Mouse (Mus musculus) stomach, adult 2 months (tissue): ENCODE data around the gene Mfap1b. TPM values are rescaled to one million over a fixed set of nuclear protein-coding genes. Genes with fewer than 3 reads are reported as not detected.

ENCODE experiments used
- polyA plus RNA-seq: library from polyadenylated mRNA; depleted of rRNA; stranded (reverse); fragments of >200 nt; gene quantifications from 2 replicates; pipeline ENCODE4 v1.2.3, GENCODE M21; 2012; rRNA removed

Mfap1b gene
- polyA plus RNA-seq: 0.23 and 0.53 TPM in 2 replicates

GRCm38 (mm10) chr2:121473301-121474179, at the start of gene Mfap1b:
Gene Mfap1b, minus strand, starts transcription at chr2:121474067.

GRCm38 (mm10) chr2:121505942-121506882, 32.3 kb upstream of the Mfap1b start, which contains the start of the genes Mfap1a and Wdr76:
Gene Mfap1a, minus strand, starts transcription at chr2:121506665.
Gene Wdr76, plus strand, starts transcription at chr2:121506723.

GRCm38 (mm10) chr2:121456692-121457642, 16.9 kb downstream of the Mfap1b start, which contains the start of gene Serinc4:
Gene Serinc4, minus strand, starts transcription at chr2:121456781.

GRCm38 (mm10) chr2:121452990-121453389, 20.9 kb downstream of the Mfap1b start, which contains the start of gene Hypk:
Gene Hypk, plus strand, starts transcription at chr2:121453290.

GRCm38 (mm10) chr2:121448739-121449535, 24.9 kb downstream of the Mfap1b start, which contains the start of gene Serf2:
Gene Serf2, plus strand, starts transcription at chr2:121449195.

GRCm38 (mm10) chr2:121444178-121444577, 29.7 kb downstream of the Mfap1b start, which contains the start of gene Ell3:
Gene Ell3, minus strand, starts transcription at chr2:121444278.

GRCm38 (mm10) chr2:121413387-121414042, 60.4 kb downstream of the Mfap1b start, which contains the start of the genes Pdia3 and Catsper2:
Gene Pdia3, plus strand, starts transcription at chr2:121413775.
Gene Catsper2, minus strand, starts transcription at chr2:121413792.

Other genes starting within 250 kb of the Mfap1b start
- 4.7 and 8.6 TPM in 2 replicates for gene Trp53bp1, start 202.7 kb downstream of the Mfap1b start, polyA plus RNA-seq
- 3.0 and 3.6 TPM in 2 replicates for gene Map1a, start 184.5 kb downstream of the Mfap1b start, polyA plus RNA-seq
- gene Ppip5k1, start 118.7 kb downstream of the Mfap1b start, polyA plus RNA-seq: 12.6 and 17.1 TPM in 2 replicates
- gene Ckmt1, start 116.4 kb downstream of the Mfap1b start, polyA plus RNA-seq: 582 and 597 TPM in 2 replicates
- gene Strc, start 86.9 kb downstream of the Mfap1b start, polyA plus RNA-seq: 0.05 and 0.15 TPM in 2 replicates
- gene Pdia3, start 60.3 kb downstream of the Mfap1b start, polyA plus RNA-seq: 494 and 1,371 TPM in 2 replicates
- gene Catsper2, start 60.3 kb downstream of the Mfap1b start, polyA plus RNA-seq: 0.02 and 0.09 TPM in 2 replicates
- 1.6 and 2.4 TPM in 2 replicates for gene Ell3, start 29.8 kb downstream of the Mfap1b start, polyA plus RNA-seq
- gene Serf2, start 24.9 kb downstream of the Mfap1b start, polyA plus RNA-seq: 195 and 280 TPM in 2 replicates
- 1.3 and 1.6 TPM in 2 replicates for gene Hypk, start 20.8 kb downstream of the Mfap1b start, polyA plus RNA-seq
- 0.05 and 0.16 TPM in 2 replicates for gene Serinc4, start 17.3 kb downstream of the Mfap1b start, polyA plus RNA-seq
- gene Mfap1a, start 32.6 kb upstream of the Mfap1b start, polyA plus RNA-seq: 0.05 and 0.35 TPM in 2 replicates
- 0.32 and 0.76 TPM in 2 replicates for gene Wdr76, start 32.7 kb upstream of the Mfap1b start, polyA plus RNA-seq